Mouse (Mus musculus) testis, adult 2 months (tissue): ENCODE results near the gene Ngly1.

Source experiments
- CTCF ChIP-seq: fragments of 200-500 bp; IDR thresholded peaks from 2 replicates; pipeline ENCODE4 v1.5.1; 2012; ENCODE audit warnings: low read depth, mild to moderate bottlenecking, inconsistent platforms, low read length, moderate library complexity; ENCODE audit not compliant: control insufficient read depth, insufficient read depth, insufficient replicate concordance
- POLR2A ChIP-seq: fragments of 200-500 bp; IDR thresholded peaks from 2 replicates; pipeline ENCODE4 v1.6.1; 2012; ENCODE audit warnings: low read depth, mild to moderate bottlenecking, inconsistent platforms, low read length, moderate library complexity; ENCODE audit not compliant: control insufficient read depth

DNA sequence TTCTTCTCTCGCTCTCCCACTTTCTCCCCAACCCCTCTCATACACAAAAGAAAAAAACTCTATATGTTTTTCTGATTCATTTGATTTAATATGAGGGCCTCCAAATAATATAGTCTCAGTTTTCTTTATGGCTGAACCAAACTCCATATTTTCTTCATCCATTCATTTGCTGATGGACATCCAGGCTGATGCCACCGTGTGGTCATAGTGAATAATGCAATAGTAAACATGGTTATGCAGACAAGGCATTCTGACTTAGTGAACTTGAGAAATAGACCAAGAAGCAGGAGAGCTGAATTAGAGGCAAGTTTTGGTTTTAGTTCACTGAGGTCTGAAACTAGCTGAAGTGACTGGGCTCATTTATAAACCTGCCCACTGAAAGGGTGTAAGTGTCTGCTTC, 30.1 kb upstream of the Ngly1 start:
- TF ChIP-seq CTCF (no peak), POLR2A (no peak)
